Mouse (Mus musculus) MEL (cell line): Measurements from ENCODE around the gene Il16. TPM values are rescaled to one million over a fixed set of nuclear protein-coding genes. Genes with fewer than 3 reads are reported as not detected.

Experiments used
- DNase-seq: peaks from one replicate; pipeline ENCODE4 v3.0.0; 2011; ENCODE audit warnings: low read depth, low spot score
- H3K27ac ChIP-seq: 2 replicates; pipeline ENCODE4 v1.5.1; 2012; ENCODE audit warnings: low read depth, mild to moderate bottlenecking, control low read depth, low read length, moderate library complexity; ENCODE audit not compliant: control insufficient read depth
- H3K27me3 ChIP-seq, 2 experiments: fragments of 150-350 bp in 1 of 2; sonication (generic) in 1 of 2; 2 replicates each; pipeline ENCODE4 v1.6.1; 2012; ENCODE audit warnings: low read length in 2 of 2, mild to moderate bottlenecking in 2 of 2, improper control_type of control experiment in 1 of 2, moderate library complexity in 1 of 2; ENCODE audit not compliant: insufficient read depth in 2 of 2, control insufficient read depth in 1 of 2
- H3K36me3 ChIP-seq, 2 experiments: 2 replicates each; pipeline ENCODE4 v1.6.1; 2012 to 2014; ENCODE audit warnings: low read length in 2 of 2, improper control_type of control experiment in 1 of 2, inconsistent platforms in 1 of 2, mild to moderate bottlenecking in 1 of 2; ENCODE audit not compliant: insufficient read depth in 2 of 2, control insufficient read depth in 1 of 2
- H3K4me1 ChIP-seq, 2 experiments: fragments of 150-350 bp in 1 of 2; sonication (generic) in 1 of 2; 2 replicates each; pipeline ENCODE4 v1.6.1; 2012; ENCODE audit warnings: low read length in 2 of 2, improper control_type of control experiment in 1 of 2, mild to moderate bottlenecking in 1 of 2; ENCODE audit not compliant: insufficient read depth in 2 of 2, control insufficient read depth in 1 of 2
- H3K4me3 ChIP-seq, 2 experiments: fragments of 150-350 bp in 1 of 2; sonication (generic) in 1 of 2; 2 replicates each; pipeline ENCODE4 v1.5.1; 2012; ENCODE audit warnings: low read depth in 2 of 2, low read length in 2 of 2, mild to moderate bottlenecking in 2 of 2, moderate library complexity in 2 of 2, control low read depth in 1 of 2, improper control_type of control experiment in 1 of 2; ENCODE audit not compliant: control insufficient read depth in 1 of 2, insufficient read depth in 1 of 2
- H3K79me2 ChIP-seq: 2 replicates; pipeline ENCODE4 v1.6.1; 2012; ENCODE audit warnings: mild to moderate bottlenecking, low read length, moderate library complexity; ENCODE audit not compliant: control insufficient read depth, poor library complexity, insufficient read depth
- H3K9ac ChIP-seq: 2 replicates; pipeline ENCODE4 v1.6.1; 2012; ENCODE audit warnings: low read depth, mild to moderate bottlenecking, control low read depth, low read length, moderate library complexity; ENCODE audit not compliant: control insufficient read depth, poor library complexity, severe bottlenecking
- H3K9me3 ChIP-seq: fragments of 150-350 bp; sonication (generic); replicated peaks from 2 replicates; pipeline ENCODE4 v1.6.1; 2012; ENCODE audit warnings: mild to moderate bottlenecking, low read length, improper control_type of control experiment, moderate library complexity; ENCODE audit not compliant: insufficient read depth
- BHLHE40 ChIP-seq: IDR thresholded peaks from 2 replicates; pipeline ENCODE4 v1.6.1; 2012; ENCODE audit warnings: low read depth, mild to moderate bottlenecking, inconsistent platforms, low read length, improper control_type of control experiment, borderline replicate concordance
- CHD2 ChIP-seq: IDR thresholded peaks from 2 replicates; pipeline ENCODE4 v1.6.1; 2011; ENCODE audit warnings: low read length, improper control_type of control experiment
- CTCF ChIP-seq, 3 experiments: IDR thresholded peaks in 2 of 3; conservative IDR thresholded peaks in 1 of 3; 2 replicates each; pipeline ENCODE4 v1.5.1; 2011 to 2012; ENCODE audit warnings: low read length in 3 of 3, low read depth in 2 of 3, mild to moderate bottlenecking in 2 of 3, improper control_type of control experiment in 1 of 3, inconsistent platforms in 1 of 3, mixed read lengths in 1 of 3, moderate library complexity in 1 of 3; ENCODE audit not compliant: control insufficient read depth in 1 of 3, insufficient read depth in 1 of 3, poor library complexity in 1 of 3, severe bottlenecking in 1 of 3
- ELF1 ChIP-seq: IDR thresholded peaks from 2 replicates; pipeline ENCODE4 v1.6.1; 2014; ENCODE audit warnings: low read depth, mild to moderate bottlenecking, inconsistent platforms, low read length, improper control_type of control experiment, moderate library complexity
- ETS1 ChIP-seq: IDR thresholded peaks from 2 replicates; pipeline ENCODE4 v1.6.1; 2012; ENCODE audit warnings: low read depth, mild to moderate bottlenecking, inconsistent platforms, low read length, improper control_type of control experiment, moderate library complexity
- GABPA ChIP-seq: IDR thresholded peaks from 2 replicates; pipeline ENCODE4 v1.6.1; 2012; ENCODE audit warnings: low read depth, mild to moderate bottlenecking, inconsistent platforms, low read length, improper control_type of control experiment, moderate library complexity
- HCFC1 ChIP-seq: IDR thresholded peaks from 2 replicates; pipeline ENCODE4 v1.6.1; 2012; ENCODE audit warnings: low read depth, mild to moderate bottlenecking, inconsistent platforms, low read length, improper control_type of control experiment, moderate library complexity
- KAT2A ChIP-seq: conservative IDR thresholded peaks from 2 replicates; pipeline ENCODE4 v1.6.1; 2012; ENCODE audit warnings: low read depth, low read length, improper control_type of control experiment, inconsistent platforms
- MAFK ChIP-seq: IDR thresholded peaks from 2 replicates; pipeline ENCODE4 v1.6.1; 2011; ENCODE audit warnings: low read depth, mild to moderate bottlenecking, low read length, improper control_type of control experiment, borderline replicate concordance
- MAX ChIP-seq: IDR thresholded peaks from 2 replicates; pipeline ENCODE4 v1.6.1; 2011; ENCODE audit warnings: low read length, improper control_type of control experiment
- MAZ ChIP-seq: IDR thresholded peaks from 2 replicates; pipeline ENCODE4 v1.6.1; 2012; ENCODE audit warnings: low read depth, mild to moderate bottlenecking, inconsistent platforms, low read length, improper control_type of control experiment
- MEF2A ChIP-seq: IDR thresholded peaks from 2 replicates; pipeline ENCODE4 v1.6.1; 2014; ENCODE audit warnings: low read depth, mild to moderate bottlenecking, inconsistent platforms, low read length, improper control_type of control experiment; ENCODE audit not compliant: poor library complexity, insufficient replicate concordance, severe bottlenecking; ENCODE audit errors: extremely low read depth
- MXI1 ChIP-seq: IDR thresholded peaks from 2 replicates; pipeline ENCODE4 v1.6.1; 2011; ENCODE audit warnings: mild to moderate bottlenecking, low read depth, low read length, improper control_type of control experiment
- MYB ChIP-seq: IDR thresholded peaks from 2 replicates; pipeline ENCODE4 v1.6.1; 2011; ENCODE audit warnings: mild to moderate bottlenecking, low read depth, low read length, improper control_type of control experiment
- MYC ChIP-seq: IDR thresholded peaks from 2 replicates; pipeline ENCODE4 v1.6.1; 2011; ENCODE audit warnings: low read depth, mild to moderate bottlenecking, low read length, improper control_type of control experiment, moderate library complexity
- NELFE ChIP-seq: IDR thresholded peaks from 2 replicates; pipeline ENCODE4 v1.6.1; 2011; ENCODE audit warnings: low read depth, low read length, improper control_type of control experiment
- NRF1 ChIP-seq: IDR thresholded peaks from 2 replicates; pipeline ENCODE4 v1.6.1; 2014; ENCODE audit warnings: low read depth, mild to moderate bottlenecking, inconsistent platforms, low read length, improper control_type of control experiment, moderate library complexity; ENCODE audit not compliant: poor library complexity, insufficient read depth, severe bottlenecking
- POLR2AphosphoS2 ChIP-seq: IDR thresholded peaks from 2 replicates; pipeline ENCODE4 v1.6.1; 2011; ENCODE audit warnings: low read length, improper control_type of control experiment
- RAD21 ChIP-seq: IDR thresholded peaks from 2 replicates; pipeline ENCODE4 v1.6.1; 2011; ENCODE audit warnings: mild to moderate bottlenecking, low read depth, low read length, improper control_type of control experiment
- TAL1 ChIP-seq: IDR thresholded peaks from 2 replicates; pipeline ENCODE4 v1.6.1; 2012; ENCODE audit warnings: mild to moderate bottlenecking, inconsistent platforms, low read length, moderate library complexity, mixed read lengths
- TBP ChIP-seq: IDR thresholded peaks from 2 replicates; pipeline ENCODE4 v1.8.0; 2011; ENCODE audit warnings: low read depth, low read length, improper control_type of control experiment
- TCF12 ChIP-seq: IDR thresholded peaks from 2 replicates; pipeline ENCODE4 v1.6.1; 2014; ENCODE audit warnings: low read depth, mild to moderate bottlenecking, inconsistent platforms, low read length, improper control_type of control experiment, moderate library complexity
- UBTF ChIP-seq: IDR thresholded peaks from 2 replicates; pipeline ENCODE4 v1.6.1; 2012; ENCODE audit warnings: low read depth, mild to moderate bottlenecking, inconsistent platforms, low read length, improper control_type of control experiment, moderate library complexity, borderline replicate concordance; ENCODE audit not compliant: insufficient read depth
- USF1 ChIP-seq: IDR thresholded peaks from 2 replicates; pipeline ENCODE4 v1.6.1; 2014; ENCODE audit warnings: low read depth, mild to moderate bottlenecking, inconsistent platforms, low read length, improper control_type of control experiment, moderate library complexity
- ZC3H11A ChIP-seq: IDR thresholded peaks from 2 replicates; pipeline ENCODE4 v1.6.1; 2012; ENCODE audit warnings: low read depth, mild to moderate bottlenecking, inconsistent platforms, low read length, improper control_type of control experiment
- ZKSCAN1 ChIP-seq: IDR thresholded peaks from 2 replicates; pipeline ENCODE4 v1.6.1; 2012; ENCODE audit warnings: low read depth, mild to moderate bottlenecking, inconsistent platforms, low read length, improper control_type of control experiment, moderate library complexity
- ZMIZ1 ChIP-seq: IDR thresholded peaks from 2 replicates; pipeline ENCODE4 v1.6.1; 2012; ENCODE audit warnings: low read depth, mild to moderate bottlenecking, inconsistent platforms, low read length, improper control_type of control experiment, moderate library complexity
- ZNF384 ChIP-seq: IDR thresholded peaks from 2 replicates; pipeline ENCODE4 v1.6.1; 2012; ENCODE audit warnings: low read depth, mild to moderate bottlenecking, inconsistent platforms, low read length, improper control_type of control experiment
- polyA plus RNA-seq, 2 experiments: library from polyadenylated mRNA; stranded (reverse) in 1 of 2; unstranded in 1 of 2; fragments of >175 nt in 1 of 2; fragments of >200 nt in 1 of 2; gene quantifications; 2 replicates each; pipeline versions ENCODE4 v1.2.1 to v1.2.4; 2012; ENCODE audit warnings: low replicate concordance in 2 of 2, low read depth in 1 of 2; ENCODE audit not compliant: insufficient read length in 2 of 2, insufficient read depth in 1 of 2, missing spikeins in 1 of 2
- total RNA-seq: library from RNA; depleted of rRNA; stranded (reverse); fragments of 300-350 nt; gene quantifications from 2 replicates; pipeline ENCODE4 v1.2.3, GENCODE M21; 2012

Gene Il16
- total and polyA plus RNA-seq, 3 experiments: 0.04 to 0.10 TPM; not detected in 1

- Histone ChIP-seq H3K79me2 (no peaks in the 10 kb centered on the region), H3K27ac (no peak overlapping the region), H3K36me3 (no peaks in the 10 kb centered on the region), H3K4me1 (no peaks in the 10 kb centered on the region), H3K4me3 (no peak overlapping the region), H3K9ac (no peak overlapping the region), H3K27me3 (no peaks in the 10 kb centered on the region; a peak in 1 of 4 replicates), H3K9me3 (no peaks in the 10 kb centered on the region)
- no peak for TF ChIP-seq NELFE
- no peak for TF ChIP-seq MAZ
- TF ChIP-seq UBTF: no peak
- no peak for TF ChIP-seq ZC3H11A
- no peak for TF ChIP-seq BHLHE40
- TF ChIP-seq TAL1: no peak
- TF ChIP-seq ELF1: no peak
- TF ChIP-seq MAFK: no peak
- TF ChIP-seq USF1: no peak
- no peak for TF ChIP-seq RAD21
- TF ChIP-seq KAT2A: no peak
- no peak for TF ChIP-seq CTCF (IDR thresholded peaks at IDR 0.05 in 2 of 3, conservative IDR thresholded peaks at IDR 0.05 in 1 of 3; ENCODE audit: control insufficient read depth in 1 of 3, insufficient read depth in 1 of 3, low read depth in 2 of 3, low read length in 3 of 3, poor library complexity in 1 of 3, severe bottlenecking in 1 of 3)
- no peak for TF ChIP-seq ZNF384
- no peak for TF ChIP-seq MAX
- no peak for TF ChIP-seq GABPA
- no peak for TF ChIP-seq ETS1
- no peak for TF ChIP-seq ZKSCAN1
- TF ChIP-seq MYB: no peak
- no peak for TF ChIP-seq TBP
- DNase-seq: no peak
Measured at GRCm38 (mm10) chr7:83660273-83660691, 85.2 kb downstream of the Il16 start.

GRCm38 (mm10) chr7:83659159-83660065, 86.1 kb downstream of the Il16 start:
- no peaks in the 10 kb centered on the region for H3K9me3 ChIP-seq
- H3K4me1 ChIP-seq: no peaks in the 10 kb centered on the region
- H3K4me3 ChIP-seq: peak overlapping the region; percentile 19 to 39; a peak in 2 of 4 replicates
- H3K79me2 ChIP-seq: no peaks in the 10 kb centered on the region
- H3K27me3 ChIP-seq: no peaks in the 10 kb centered on the region
- H3K27ac ChIP-seq: no peak overlapping the region
- no peaks in the 10 kb centered on the region for H3K36me3 ChIP-seq
- TF ChIP-seq TCF12 (no peak), GABPA (no peak), CHD2 (no peak), TBP (no peak), MAX (no peak), MXI1 (no peak), TAL1 (no peak), NRF1 (no peak), CTCF (IDR thresholded peaks at IDR 0.05 in 2 of 3, conservative IDR thresholded peaks at IDR 0.05 in 1 of 3; ENCODE audit: control insufficient read depth in 1 of 3, insufficient read depth in 1 of 3, low read depth in 2 of 3, low read length in 3 of 3, poor library complexity in 1 of 3, severe bottlenecking in 1 of 3) (no peak), MYC (no peak), MAZ (no peak), HCFC1 (no peak), ZMIZ1 (no peak), POLR2AphosphoS2 (no peak), NELFE (no peak), MEF2A (no peak), ETS1 (no peak), USF1 (no peak), ZKSCAN1 (no peak)
- peak; percentile 29 for DNase-seq
- H3K9ac ChIP-seq: no peak overlapping the region
